In the genomic region with DNA sequence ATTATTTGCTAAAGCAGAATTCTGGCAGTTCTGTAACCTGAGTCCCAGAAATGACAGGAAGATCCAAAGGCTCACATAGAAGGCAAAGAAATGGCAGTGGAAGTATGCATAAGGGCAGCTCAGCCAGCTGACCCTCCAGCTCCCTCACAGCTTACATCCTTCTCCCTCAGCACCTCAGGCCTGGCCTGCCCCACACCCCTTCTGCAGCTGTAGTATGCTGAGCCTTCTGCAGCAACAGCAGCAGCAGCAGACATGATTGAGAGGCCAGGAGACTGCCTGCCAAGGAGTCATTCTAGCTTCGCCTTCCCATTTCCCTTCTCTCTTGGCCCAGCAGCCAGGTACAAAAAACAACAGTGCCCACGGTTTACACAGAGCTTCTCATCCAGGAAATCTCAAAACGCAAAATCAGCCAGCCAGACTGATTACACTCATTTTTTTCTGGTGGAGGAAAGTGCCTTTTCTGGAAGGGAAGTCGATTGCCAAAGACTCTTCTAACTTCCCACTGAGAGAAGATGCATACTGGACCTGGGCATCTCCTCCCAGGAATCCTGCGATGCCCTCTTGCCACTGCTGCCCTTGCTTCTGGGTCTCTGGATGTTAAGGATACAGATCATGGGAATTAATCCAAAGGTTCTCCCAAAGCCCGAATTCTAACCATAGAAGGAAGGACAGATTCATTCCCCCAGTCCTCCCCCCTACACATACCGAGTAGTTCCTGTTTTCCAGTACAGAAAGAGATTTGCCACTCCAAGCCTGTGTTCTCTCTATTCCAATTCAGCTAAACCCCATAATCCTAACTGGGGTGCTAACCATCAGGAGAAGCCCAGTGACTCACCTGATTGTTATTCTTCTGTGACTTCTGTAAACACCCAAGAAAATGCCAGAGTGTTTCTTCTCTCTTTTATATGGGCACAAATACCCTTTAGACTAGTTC, we compare ENCODE assay signal across 19 mouse cellular contexts.
DNase-seq lines count a peak whose midpoint lies in the region; ATAC-seq and TF ChIP-seq lines count a peak whose summit lies in the region.
"Had no signal": no experiment of that assay in that cellular context is flagged by ENCODE, and none has a peak within 500 bp of the region (broad histone marks: within the 10 kb centered on the region; RNA-seq: fewer than 3 reads in every experiment).

No protein-coding gene starts in this region.

- no peaks in the 10 kb centered on the region for H3K9me3 ChIP-seq in hindbrain, postnatal 0 days (ENCODE audit: low read length)
- H3K9me3 ChIP-seq in hindbrain, embryonic 11.5 days (ENCODE audit: control insufficient read depth, low read length) = no peaks in the 10 kb centered on the region
- no peaks in the 10 kb centered on the region for H3K9me3 ChIP-seq in liver, embryonic 12.5 days (replicated peaks)
- H3K9me3 ChIP-seq: forebrain, embryonic 15.5 days; heart, embryonic 13.5 days; midbrain, embryonic 10.5 days had no signal

- no peak for DNase-seq in hindbrain, postnatal 0 days (ENCODE audit: low spot score)
- no peak for DNase-seq in hindbrain, embryonic 11.5 days (ENCODE audit: low spot score)
- DNase-seq in liver = peak; percentile 3
- DNase-seq in brain, adult 2 months (ENCODE audit: low read depth, low spot score) = peak; percentile 71
- DNase-seq in left cerebral cortex, postnatal 25 days (ENCODE audit: low spot score in 2 of 2) = peak; percentile 8 to 69
- DNase-seq in adrenal gland, postnatal 25 days = no peak
- no peak for DNase-seq in thymus, postnatal 14 days
- DNase-seq: adrenal gland, postnatal 36 days; cerebellum, adult 11 months; gastrocnemius, postnatal 36 days; lung, postnatal 14 days; retina, postnatal 1 day; thymus, postnatal 36 days had no signal

- intact Hi-C loops in left cerebral cortex, postnatal 25 days (cut with DNase I) = loop anchor here (2.0 to 5.0 kb wide), 2 partner anchors 30 to 415 kb away; no protein-coding TSS in a partner anchor

- WGBS in hindbrain, postnatal 0 days = 59% methylated on average over 7 of the region's 7 CpGs
- WGBS in hindbrain, embryonic 11.5 days = 67% methylated on average over 7 of the region's 7 CpGs
- WGBS in liver, embryonic 12.5 days (ENCODE audit: insufficient replicate concordance) = 26% methylated on average over 7 of the region's 7 CpGs

- no peak for ATAC-seq in hindbrain, postnatal 0 days
- ATAC-seq in hindbrain, embryonic 11.5 days (ENCODE audit: low FRiP score) = no peak
- ATAC-seq in liver, embryonic 12.5 days = no peak
- ATAC-seq: forebrain, embryonic 15.5 days had no signal

- H3K27me3 ChIP-seq in hindbrain, postnatal 0 days (ENCODE audit: insufficient read depth, low read length) = no peaks in the 10 kb centered on the region
- no peaks in the 10 kb centered on the region for H3K27me3 ChIP-seq in hindbrain, embryonic 11.5 days (ENCODE audit: control insufficient read depth, insufficient read depth, low read length)
- H3K27me3 ChIP-seq in liver, embryonic 12.5 days (replicated peaks) = no peaks in the 10 kb centered on the region
- H3K27me3 ChIP-seq: forebrain, embryonic 15.5 days; heart, embryonic 13.5 days had no signal

- H3K4me2 ChIP-seq in hindbrain, postnatal 0 days (ENCODE audit: low read depth, low read length) = no peak overlapping the region
- H3K4me2 ChIP-seq in hindbrain, embryonic 11.5 days (replicated peaks; ENCODE audit: low read depth, low read length) = no peak overlapping the region
- no peak overlapping the region for H3K4me2 ChIP-seq in liver, embryonic 12.5 days
- H3K4me2 ChIP-seq: forebrain, embryonic 15.5 days; heart, embryonic 13.5 days; hindbrain, embryonic 14.5 days; liver, embryonic 11.5 days had no signal

- H3K36me3 ChIP-seq in hindbrain, postnatal 0 days (ENCODE audit: insufficient read depth, low read length) = no peaks in the 10 kb centered on the region
- H3K36me3 ChIP-seq in hindbrain, embryonic 11.5 days (ENCODE audit: control insufficient read depth, insufficient read depth, low read length) = no peaks in the 10 kb centered on the region
- H3K36me3 ChIP-seq in liver, embryonic 12.5 days = no peaks in the 10 kb centered on the region
- H3K36me3 ChIP-seq: forebrain, embryonic 15.5 days; heart, embryonic 13.5 days; midbrain, embryonic 10.5 days had no signal

- no peaks in the 10 kb centered on the region for H3K4me1 ChIP-seq in hindbrain, postnatal 0 days (ENCODE audit: insufficient read depth, low read length)
- no peaks in the 10 kb centered on the region for H3K4me1 ChIP-seq in hindbrain, embryonic 11.5 days (replicated peaks; ENCODE audit: control insufficient read depth, insufficient read depth, low read length)
- H3K4me1 ChIP-seq in liver, embryonic 12.5 days = no peaks in the 10 kb centered on the region
- H3K4me1 ChIP-seq: forebrain, embryonic 15.5 days; midbrain, embryonic 10.5 days had no signal

- H3K4me3 ChIP-seq in hindbrain, postnatal 0 days (ENCODE audit: low read length) = no peak overlapping the region
- no peak overlapping the region for H3K4me3 ChIP-seq in hindbrain, embryonic 11.5 days (ENCODE audit: low read depth, low read length)
- no peak overlapping the region for H3K4me3 ChIP-seq in liver, embryonic 12.5 days
- H3K4me3 ChIP-seq: forebrain, embryonic 15.5 days; heart, embryonic 13.5 days; midbrain, embryonic 10.5 days had no signal

- no peak for TF ChIP-seq CTCF in hindbrain, postnatal 0 days (IDR thresholded peaks at IDR 0.05; ENCODE audit: low read depth)

- H3K27ac ChIP-seq in hindbrain, postnatal 0 days = peak overlapping the region; percentile 32; the same call in 1 of the 2 replicates
- no peak overlapping the region for H3K27ac ChIP-seq in hindbrain, embryonic 11.5 days (ENCODE audit: low read depth, low read length)
- no peak overlapping the region for H3K27ac ChIP-seq in liver, embryonic 12.5 days
- H3K27ac ChIP-seq: forebrain, embryonic 15.5 days; heart, embryonic 13.5 days; hindbrain, embryonic 14.5 days; midbrain, embryonic 10.5 days had no signal

- no peak overlapping the region for H3K9ac ChIP-seq in hindbrain, postnatal 0 days (replicated peaks; ENCODE audit: low read length)
- no peak overlapping the region for H3K9ac ChIP-seq in hindbrain, embryonic 11.5 days (ENCODE audit: low read depth, low read length)
- no peak overlapping the region for H3K9ac ChIP-seq in liver, embryonic 12.5 days
- H3K9ac ChIP-seq: forebrain, embryonic 15.5 days; heart, embryonic 13.5 days; hindbrain, embryonic 14.5 days had no signal

Comparison
In these comparisons a context has a peak if more than half of its experiments do, and no peak if none do; other contexts are left out.
1. DNase-seq: peak in liver (single experiment), brain, adult 2 months (single experiment) and left cerebral cortex, postnatal 25 days (2 of 2); none in hindbrain, postnatal 0 days (single experiment), hindbrain, embryonic 11.5 days (single experiment), adrenal gland, postnatal 25 days (single experiment) and thymus, postnatal 14 days (single experiment).